Mouse (Mus musculus) kidney, postnatal 36 days (tissue): ENCODE measurements around the gene Natd1.

Source experiments
- DNase-seq, 2 experiments: peaks; one replicate each; pipeline ENCODE4 v3.0.0; 2021 to 2022; ENCODE audit warnings: mixed read lengths in 2 of 2

Natd1 gene

DNA sequence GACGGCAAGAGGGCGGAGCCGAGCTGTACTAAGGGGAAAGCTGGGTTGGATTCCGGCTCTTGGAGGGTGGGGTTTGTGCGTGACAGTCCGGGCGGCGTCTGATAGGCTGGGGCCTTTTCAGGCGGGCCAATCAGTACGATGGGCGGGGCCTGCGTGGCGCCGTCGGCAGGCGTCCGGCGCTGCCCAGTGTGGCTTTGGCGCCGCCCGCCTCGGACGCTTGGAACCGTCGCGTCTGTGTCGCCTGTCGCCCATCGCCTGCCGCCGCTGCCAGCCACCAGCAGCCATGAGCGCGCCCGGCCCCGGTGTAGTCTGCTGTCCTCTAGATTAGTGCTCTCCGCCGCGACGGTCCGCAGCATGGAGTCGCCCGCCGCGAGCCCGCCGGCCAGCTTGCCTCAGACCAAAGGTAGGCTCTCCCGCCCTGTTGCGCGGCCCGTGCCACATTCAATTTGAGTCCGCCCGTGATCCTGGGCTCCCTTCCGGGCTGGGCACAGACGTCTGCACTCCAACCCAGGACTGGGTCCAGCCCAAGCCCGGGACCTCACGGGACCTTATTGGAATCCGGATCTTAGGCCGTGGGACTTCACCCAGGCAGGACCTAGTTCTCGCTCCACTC is 17.4 kb upstream of the Natd1 start, which contains the start of gene Map2k3:
Map2k3 (plus strand) TSS at position 165 of the 613 bp plus-strand sequence.
- peak; percentile 98 for DNase-seq

DNA sequence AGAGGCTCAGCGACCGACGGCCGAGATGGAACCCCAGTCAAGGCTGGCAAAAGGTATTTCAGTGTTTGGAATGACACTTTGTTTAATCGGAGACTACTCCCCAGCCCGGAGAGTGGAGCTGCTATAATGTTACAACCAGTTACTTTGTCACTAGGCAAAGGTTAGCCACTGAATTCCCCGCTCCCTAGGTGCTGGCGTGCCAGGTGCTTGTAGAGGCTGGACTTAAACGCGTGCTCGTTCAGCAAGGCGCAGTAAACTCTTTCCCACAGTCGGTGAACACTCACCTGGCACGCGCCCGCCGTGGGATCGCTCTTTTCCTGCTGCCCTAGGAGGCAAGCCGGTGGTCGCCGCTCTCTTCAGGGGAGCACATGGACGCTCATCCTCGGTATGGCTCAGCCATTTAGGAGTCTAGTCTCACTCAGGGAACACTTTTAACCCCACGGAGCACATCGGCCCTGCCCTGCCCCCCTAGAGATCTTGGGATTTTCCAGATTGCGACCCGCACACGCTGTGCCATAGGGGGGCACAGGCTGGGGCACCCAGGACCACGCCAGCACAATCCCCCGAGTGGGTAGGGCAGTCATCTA is 16.8 kb upstream of the Natd1 start:
- peak in 1 of 2 experiments; percentile 54 for DNase-seq

DNA sequence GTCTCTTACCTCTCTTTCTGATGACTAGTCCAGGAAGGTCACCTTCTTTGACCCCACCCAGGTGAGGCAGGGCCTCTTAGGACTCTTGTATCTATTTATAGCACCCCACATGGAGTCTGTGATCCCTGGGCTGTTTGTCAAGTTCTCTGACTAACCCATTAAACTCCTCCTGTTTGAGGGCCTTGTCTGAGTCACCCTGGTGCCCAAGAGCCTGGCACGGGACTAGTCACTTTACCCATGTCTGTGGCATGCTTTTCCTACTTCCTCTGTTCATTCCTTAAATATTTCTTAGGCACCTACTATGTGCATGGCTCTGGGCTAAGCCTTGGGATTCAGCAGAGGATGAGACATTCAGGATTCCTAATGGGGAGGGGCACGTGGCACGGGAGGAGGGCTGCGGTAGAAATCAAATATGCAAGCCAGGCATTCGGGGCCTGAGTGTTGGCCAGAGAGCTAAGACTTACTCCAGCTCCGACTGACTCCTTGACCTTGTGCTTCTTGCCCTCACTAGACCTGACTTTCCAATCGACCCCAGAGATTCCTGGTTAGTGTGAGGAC is 16.3 kb upstream of the Natd1 start:
- DNase-seq = no peak

DNA sequence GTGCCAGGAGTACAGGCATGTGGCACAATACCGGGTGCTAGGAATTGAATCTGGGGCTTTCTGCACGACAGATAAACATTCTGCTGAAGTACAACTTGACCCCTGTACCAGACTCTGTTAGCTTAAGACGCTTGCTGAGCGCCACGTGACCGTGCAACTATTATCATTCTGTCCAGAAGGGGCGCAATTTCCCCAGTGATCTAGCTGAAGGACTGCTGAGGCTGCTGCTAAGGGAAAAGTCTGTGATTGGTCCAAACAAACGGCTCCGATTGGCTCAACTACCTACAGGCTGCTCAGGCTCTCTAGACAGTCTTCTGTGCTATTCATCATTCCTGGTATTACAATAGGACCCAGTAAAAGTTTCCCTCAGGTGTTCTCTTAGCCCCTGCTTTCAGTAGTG is 12.7 kb upstream of the Natd1 start:
- peak; percentile 96 for DNase-seq

DNA sequence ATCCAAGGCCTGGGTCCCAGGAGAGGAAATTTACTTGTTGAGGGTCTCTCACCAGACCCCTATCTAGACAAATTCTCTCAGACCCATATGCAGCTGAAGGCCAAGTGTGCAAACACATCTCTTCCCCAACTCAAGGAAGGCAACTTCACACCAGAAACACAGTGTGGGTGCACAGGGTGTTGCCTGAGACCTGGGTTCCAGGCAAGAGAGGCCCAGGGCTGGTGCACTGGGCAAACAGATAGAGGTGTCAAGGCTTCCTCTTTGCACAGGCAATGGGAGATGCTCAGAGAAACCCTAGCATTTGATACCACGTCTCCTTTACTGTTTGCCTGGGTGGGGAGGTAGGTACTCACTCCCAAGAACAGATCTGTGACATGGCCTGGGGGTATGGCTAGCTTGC is 10.4 kb upstream of the Natd1 start:
- no peak for DNase-seq

DNA sequence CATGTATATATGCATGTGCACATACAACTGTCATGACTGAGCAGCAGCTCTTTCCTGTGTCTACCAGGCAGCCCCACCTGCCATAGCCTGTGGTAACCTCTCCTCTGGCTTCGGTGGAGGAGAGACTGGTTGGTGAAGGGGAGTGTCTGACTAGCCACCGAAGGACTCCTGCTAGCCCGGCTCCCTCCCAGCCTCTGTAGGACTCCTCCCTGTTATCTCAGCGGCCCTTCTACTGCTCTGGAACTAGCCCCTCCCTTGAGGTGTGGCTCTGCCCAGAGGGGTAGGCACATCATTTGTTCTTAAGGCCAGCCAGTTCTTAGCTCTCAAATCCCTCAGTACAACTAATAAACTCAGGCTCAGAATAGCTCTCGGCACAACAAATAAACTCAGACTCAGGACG is 9.9 kb upstream of the Natd1 start:
- no peak for DNase-seq

DNA sequence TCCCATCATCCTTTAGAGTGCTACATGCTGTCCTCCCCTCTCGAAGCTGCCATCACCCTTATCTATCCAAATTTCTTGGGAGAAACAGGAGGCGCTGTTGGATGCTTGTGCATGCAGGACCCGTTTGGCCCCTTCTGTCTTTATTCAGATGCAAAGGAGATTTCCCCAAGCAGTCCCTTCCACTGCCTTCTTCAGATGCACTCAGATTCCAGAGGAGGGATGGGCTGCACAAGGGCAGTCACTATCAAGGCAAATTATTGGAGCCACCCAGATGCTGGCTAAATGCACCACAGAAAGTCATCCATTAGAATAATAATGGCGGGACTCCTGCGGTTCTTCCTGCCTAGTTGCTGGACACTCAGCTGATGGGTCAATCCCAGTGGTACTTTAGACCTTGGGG is 8.4 kb upstream of the Natd1 start:
- no peak for DNase-seq

DNA sequence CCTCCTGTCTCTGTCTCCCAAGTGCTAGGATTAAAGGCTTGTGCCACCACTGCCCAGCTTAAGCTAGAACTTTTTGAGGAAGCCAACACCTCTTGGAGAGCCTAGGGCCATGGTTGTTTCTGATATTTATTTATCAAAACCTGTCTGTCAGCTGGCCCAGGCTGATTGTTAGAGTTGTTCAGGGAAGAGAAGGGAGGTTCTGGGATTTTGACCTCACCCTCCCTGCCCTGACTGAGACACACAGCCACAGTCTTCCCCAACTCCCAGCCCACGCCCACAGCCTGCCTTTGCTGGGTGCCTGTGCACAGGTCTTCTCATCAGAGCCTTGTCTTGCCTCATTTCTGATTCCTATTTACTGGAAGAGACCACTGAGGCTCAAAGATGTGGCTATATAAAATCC is 7.6 kb upstream of the Natd1 start:
- DNase-seq = no peak

DNA sequence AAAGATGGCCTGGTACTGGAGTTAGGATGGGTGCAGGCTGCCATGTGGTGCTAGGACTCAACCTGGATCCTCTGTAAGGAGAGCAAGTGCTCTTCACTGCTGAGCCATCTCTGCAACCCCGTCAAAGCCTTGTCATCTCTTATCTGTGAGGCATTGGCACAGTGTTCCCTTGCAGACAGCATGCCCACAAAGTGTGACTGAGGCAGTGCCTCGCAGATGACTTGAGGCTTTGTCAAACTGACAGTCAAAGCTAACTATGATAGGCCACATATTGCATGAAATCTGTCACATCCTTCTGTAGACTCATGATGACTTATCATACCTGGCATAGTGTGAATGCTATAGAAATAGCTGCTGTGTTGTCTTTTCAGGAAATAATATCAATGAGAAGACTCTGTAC is 5.5 kb upstream of the Natd1 start:
- no peak for DNase-seq

DNA sequence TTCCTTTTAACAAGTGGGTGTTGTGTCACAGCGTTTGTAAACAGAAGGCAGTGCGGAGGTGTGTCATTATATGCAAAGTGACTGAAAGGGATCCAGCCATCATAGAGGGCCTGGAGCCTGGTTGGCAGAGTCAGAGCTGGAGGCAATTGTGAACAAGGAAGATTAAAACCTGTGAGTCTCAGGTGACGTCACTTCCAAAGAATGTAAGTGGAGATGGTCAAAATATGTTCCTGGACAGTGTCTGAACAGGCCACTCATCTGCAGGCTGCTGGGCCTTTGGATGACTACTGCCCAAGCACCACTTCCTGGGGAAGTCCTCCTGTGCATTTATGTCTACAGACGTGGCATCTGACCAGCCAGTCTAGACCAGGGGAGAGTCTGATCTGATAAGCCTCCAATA is 651 bp upstream of the Natd1 start:
- no peak for DNase-seq

DNA sequence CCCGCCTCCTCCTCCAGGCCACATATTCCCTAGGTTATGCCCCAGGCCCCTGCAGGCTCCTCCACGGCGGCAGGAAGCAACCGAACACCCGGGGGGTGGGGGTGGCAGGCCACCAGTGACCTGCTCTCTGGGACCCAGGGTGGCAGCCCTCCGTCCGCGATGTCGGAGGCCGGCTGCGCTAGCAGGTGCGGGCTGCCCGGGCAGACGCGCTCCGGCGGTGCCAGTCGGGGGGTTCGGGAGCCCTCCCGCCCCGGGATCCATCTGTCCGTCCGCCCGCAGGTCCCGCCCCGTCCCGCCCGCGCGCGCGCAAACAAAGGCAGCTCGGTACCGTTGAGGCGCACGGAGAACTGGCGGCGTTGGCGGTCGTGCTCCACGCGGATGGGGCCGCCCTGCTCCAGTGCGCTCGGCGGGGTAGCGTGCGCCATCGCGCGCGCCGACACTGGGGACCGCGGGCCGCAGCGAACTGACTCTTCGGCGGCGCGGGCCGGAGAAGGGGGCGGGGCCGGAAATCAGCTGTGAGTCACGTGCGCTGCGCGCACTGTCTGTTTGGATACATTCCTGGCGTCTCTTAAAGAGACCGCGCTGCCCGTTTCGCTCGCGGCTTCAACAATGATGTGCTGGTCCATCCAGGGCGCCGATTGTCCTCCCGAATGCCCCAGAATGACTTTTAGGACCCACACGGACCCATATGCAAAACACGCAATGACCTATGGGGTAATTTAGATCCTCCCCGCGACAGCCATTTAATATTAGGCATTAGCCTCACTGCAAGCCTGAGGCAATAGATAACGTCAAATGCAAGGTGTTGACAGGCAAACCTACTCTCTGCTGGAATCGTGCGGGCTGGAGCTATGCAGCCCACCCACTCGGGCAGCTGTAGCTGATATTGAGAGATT is 1.0 kb downstream of the Natd1 start:
- DNase-seq = peak; percentile 95 to 97

DNA sequence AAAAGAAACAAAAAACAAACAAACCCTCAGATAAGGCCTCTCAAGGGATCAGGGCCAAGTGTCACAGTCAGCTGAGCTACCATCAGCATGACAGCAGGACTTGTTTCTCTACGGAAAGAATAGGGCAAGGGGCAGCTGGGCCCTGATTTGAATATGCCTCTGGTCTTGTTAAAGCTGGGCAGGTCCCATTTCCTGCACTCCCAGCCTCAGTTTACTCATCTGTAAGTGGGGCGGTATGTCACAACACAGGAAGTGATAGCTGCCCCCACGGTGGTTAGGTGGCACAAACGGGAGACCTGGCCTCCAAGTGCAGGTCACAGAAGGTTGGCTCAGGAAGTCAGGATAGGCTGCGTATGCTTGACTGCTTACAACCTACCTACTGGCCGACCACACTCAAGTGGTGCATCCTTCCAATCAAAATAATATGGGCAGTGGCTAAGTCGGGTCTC is 2.0 kb downstream of the Natd1 start:
- peak in 1 of 2 experiments; percentile 36 for DNase-seq

DNA sequence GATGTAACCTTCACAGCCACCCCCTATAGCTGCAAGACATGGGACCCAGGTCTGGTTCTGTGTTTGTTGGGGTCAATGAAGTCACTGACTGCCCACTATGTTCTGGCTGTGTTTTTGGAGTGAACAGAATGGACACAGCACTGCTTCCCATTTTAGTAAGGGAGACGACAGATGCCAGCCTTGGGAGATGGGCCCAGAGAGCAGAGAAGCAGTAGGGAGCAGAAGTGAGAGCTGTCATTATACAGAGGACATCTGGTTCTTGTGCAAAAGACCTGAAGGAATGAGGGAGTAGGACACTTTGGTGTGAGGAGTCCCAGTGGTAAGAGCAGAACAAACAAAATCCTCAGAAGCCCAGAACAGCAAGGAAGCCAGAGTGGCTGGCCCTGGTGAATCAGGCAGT is 4.9 kb downstream of the Natd1 start:
- no peak for DNase-seq

DNA sequence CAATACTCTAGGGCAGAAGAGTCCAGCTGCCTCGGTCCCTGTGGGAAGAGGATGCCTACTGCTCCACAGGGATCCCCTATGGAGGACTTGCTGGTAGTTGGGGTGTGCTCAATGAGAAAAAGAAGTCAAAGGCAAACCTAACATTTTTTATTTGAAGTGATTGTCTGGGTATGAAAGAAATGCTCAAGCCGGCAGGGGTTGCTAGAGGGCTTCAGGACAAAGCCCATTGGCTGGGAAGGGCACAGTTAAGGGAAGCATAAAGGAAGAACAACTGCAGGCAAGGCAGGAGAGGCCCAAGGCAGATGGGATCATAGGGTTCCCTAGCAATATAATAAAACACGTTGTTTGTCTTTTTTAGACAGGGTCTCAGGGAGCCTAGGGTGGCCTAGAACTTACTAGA is 6.5 kb downstream of the Natd1 start:
- peak in 1 of 2 experiments; percentile 48 for DNase-seq

DNA sequence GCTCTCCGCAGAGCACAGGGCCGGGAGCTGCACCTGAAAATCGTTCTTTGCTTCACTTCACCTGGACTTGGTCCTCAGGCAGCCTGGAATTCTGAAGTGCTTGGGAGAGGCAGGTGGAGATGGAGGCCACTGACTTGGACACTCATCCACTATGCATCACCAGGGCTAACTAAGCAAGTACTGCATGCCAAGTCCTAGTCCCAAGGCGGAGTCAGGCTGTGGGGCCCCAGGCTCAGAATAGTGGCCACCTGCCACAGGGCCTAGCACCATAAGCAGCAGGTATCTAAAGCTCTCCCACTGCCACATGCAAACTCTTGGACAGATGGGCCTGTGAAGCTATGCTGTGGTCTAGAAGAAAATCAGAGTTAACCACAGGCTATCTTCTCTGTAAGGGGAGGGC is 8.1 kb downstream of the Natd1 start:
- DNase-seq = peak in 1 of 2 experiments; percentile 17

DNA sequence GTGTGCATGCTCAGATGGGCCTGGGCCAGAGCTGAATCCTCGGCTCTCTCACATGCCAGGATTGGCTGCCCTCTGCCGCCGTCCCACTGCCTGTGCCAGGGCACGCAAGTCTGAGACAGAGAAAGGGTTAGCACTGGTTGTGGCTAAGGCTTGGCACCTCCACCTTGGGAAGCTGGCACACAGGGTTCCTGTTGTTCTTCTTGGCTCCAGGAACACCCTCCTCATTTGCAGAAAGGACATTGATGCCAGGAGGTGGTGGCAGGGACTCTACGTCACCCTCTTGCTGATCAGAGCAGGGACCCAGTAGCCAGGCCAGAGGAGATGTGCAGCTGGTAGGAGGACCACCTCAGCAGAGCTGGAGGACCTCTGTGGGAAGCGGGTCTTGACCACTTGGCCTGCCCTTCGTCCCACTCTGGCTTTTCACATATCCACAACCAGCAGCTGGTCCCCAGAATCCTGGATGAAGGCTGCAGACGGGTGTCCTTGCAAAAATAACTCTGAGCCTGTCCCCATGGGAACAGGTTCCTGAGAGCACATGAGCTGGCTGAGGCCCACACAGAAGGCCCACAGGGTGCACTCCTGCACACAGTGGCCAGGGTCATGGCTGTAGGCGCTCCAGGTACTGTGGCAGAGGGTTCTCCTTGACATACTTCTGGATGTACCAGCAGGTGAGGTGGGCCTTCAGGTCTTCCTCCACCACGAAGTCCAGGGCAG is 9.0 kb downstream of the Natd1 start:
- DNase-seq = peak in 1 of 2 experiments; percentile 23

DNA sequence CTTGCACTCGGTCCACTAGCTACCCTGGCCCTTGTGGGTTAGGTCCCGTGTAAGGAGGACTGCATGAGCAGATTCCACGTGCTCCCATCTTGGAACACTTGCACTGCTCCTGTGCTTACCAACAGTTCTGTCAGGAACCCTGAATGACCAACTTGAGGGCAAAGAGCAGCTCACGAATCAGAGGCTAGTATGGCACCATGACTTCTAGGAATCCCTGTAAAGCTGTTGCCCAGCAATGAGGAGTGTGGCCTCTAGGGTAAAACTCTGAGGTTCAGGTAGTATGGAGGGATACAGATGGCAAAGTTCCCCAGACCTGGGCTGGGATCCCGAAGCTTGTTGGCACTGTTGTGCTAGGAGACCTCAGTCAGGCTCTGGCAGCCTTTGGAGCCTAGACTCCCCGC is 10.9 kb downstream of the Natd1 start:
- DNase-seq = peak; percentile 67

DNA sequence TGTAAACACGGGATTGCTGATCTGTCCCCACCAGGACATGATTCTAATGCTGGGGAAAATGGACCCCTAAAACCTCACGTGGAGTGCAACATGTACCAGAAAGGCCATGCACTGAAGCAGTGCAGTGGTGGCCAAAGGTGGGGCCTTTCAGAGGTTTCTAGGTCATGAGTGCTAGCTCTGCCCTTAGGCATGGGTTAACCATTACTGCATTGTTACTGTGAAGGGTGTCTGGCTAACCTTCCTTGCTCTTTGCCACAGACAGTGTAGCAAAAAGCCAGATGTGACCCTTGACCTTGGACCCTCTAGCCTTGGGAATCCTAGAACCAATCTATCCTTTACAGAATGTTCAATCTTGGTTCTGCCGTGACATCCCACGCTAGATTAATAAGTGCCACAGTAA is 12.1 kb downstream of the Natd1 start:
- DNase-seq = peak; percentile 73 to 88

DNA sequence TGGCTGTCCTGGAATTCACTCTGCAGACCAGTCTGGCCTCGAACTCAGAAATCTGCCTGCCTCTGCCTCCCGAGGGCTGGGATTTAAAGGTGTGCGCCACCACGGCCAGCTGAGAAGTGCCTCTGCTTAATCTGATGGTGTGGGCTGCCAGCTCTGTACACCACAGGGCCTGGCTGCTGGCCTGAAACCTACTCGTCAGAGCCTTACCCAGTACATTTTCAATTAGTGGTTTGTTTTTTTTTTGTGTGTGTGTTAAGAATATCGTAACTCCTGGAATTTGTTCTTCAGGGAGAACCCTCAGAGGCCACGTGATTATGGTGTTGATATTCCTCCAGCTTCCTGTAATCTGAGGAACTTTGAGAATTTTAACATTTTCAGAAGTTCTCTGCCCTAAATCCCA is 12.5 kb downstream of the Natd1 start:
- peak in 1 of 2 experiments; percentile 41 for DNase-seq

DNA sequence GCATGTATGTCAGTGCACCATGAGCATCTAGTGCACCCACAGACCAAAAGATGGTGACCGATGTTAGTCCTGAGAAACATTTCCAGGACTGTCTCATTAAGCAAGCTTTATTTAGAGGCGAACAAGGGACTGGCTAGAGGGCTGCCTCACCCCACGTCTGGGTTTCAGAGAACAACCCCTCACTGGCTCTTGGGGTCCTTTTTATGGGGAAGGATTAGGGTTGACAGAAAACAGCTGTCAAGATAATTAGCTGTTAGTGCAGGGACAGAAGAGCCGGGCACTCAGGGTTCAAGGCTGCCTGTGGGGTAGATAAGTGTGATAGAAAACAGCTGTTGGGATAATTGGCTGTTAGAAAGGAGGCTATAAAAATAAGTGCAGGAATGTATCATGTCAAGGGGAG is 18.6 kb downstream of the Natd1 start:
- peak in 1 of 2 experiments; percentile 36 for DNase-seq

DNA sequence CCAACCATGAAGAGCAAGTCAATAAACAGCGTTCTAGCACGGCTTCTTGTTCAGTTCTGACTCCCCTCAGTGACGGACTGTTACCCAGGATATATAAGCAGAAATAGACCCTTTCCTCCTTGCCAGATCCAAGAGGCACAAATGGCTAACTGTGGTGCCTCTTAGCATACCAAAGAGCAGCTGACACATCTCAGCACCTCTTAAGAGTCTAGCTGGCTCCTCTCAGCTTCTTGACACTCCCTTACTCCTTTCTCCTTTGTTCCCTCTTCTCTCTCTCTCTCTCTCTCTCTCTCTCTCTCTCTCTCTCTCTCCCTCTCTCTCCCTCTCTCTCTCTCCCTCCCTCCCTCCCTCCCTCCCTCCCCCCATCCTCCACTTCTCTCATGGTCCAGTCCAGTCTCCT is 23.8 kb downstream of the Natd1 start:
- DNase-seq = no peak

DNA sequence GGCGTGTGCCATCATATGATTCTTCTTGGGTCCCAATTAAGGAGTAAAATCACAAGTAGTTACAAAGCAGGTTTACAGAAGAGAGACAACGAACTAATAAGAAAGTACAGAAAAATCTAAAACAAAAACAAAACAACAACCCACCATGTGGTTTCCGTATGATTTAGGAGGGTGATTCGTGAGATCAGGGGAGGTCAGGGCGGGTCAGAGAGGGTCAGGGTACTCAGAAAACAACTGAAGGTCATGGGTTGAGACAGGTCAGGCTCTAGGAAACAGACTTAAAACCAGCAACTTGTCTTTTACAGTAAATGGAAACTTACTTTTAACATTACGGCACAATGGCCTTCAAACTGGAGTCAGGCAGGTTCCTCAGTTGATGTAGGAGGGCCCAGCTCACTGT is 24.3 kb downstream of the Natd1 start:
- DNase-seq = peak in 1 of 2 experiments; percentile 43

DNA sequence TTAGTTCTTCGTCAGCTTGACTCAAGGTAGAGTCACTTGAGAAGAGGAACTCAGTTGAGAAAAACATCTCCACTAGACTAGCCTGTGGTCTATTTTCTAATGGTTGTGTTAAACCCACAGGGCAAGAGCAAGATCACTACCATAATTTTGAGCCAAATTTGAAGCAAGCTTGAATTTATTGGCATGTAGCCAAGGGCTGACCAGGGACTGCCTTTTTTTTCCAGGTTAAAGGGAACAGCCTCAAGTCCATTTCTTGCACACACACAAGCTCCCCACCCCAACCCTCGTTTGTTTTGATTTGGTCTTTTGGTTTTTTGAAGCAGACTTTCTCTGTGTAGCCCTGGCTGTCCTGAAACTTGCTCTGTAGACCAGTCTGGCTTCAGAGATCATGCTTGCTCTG is 24.7 kb downstream of the Natd1 start:
- peak in 1 of 2 experiments; percentile 14 for DNase-seq
